Comparison of ENCODE assay signal across 12 mouse cellular contexts in genomic region chr2:26508661-26509060, GRCm38 (mm10). TPM values are rescaled to one million over a fixed set of nuclear protein-coding genes. Genes with fewer than 3 reads are reported as not detected.
DNase-seq lines count a peak whose midpoint lies in the region; ATAC-seq and TF ChIP-seq lines count a peak whose summit lies in the region.
"Had no signal": no experiment of that assay in that cellular context is flagged by ENCODE, and none has a peak within 500 bp of the region (broad histone marks: within the 10 kb centered on the region; RNA-seq: fewer than 3 reads in every experiment).

No protein-coding gene starts in this region.

- no peaks in the 10 kb centered on the region for H3K9me3 ChIP-seq in heart, embryonic 10.5 days
- H3K9me3 ChIP-seq in liver, embryonic 12.5 days (replicated peaks): no peaks in the 10 kb centered on the region
- no peaks in the 10 kb centered on the region for H3K9me3 ChIP-seq in liver, postnatal 0 days (ENCODE audit: low read length)
- H3K9me3 ChIP-seq in embryonic facial prominence, embryonic 12.5 days: no peaks in the 10 kb centered on the region
- H3K9me3 ChIP-seq in limb, embryonic 12.5 days: no peaks in the 10 kb centered on the region
- H3K9me3 ChIP-seq: midbrain, embryonic 12.5 days had no signal

- no peak overlapping the region for H3K9ac ChIP-seq in liver, embryonic 12.5 days
- H3K9ac ChIP-seq in liver, postnatal 0 days (replicated peaks): no peak overlapping the region
- no peak overlapping the region for H3K9ac ChIP-seq in embryonic facial prominence, embryonic 12.5 days
- H3K9ac ChIP-seq in limb, embryonic 12.5 days (replicated peaks): no peak overlapping the region
- H3K9ac ChIP-seq: midbrain, embryonic 12.5 days had no signal

- ATAC-seq in liver, embryonic 12.5 days: no peak
- ATAC-seq in liver, postnatal 0 days: no peak
- no peak for ATAC-seq in embryonic facial prominence, embryonic 12.5 days (ENCODE audit: insufficient number of reproducible peaks, insufficient read depth, low FRiP score, low TSS enrichment)
- ATAC-seq in limb, embryonic 12.5 days (ENCODE audit: insufficient number of reproducible peaks, insufficient read depth, low FRiP score, low TSS enrichment, low read depth): no peak

- H3K36me3 ChIP-seq in heart, embryonic 10.5 days: no peaks in the 10 kb centered on the region
- no peaks in the 10 kb centered on the region for H3K36me3 ChIP-seq in liver, embryonic 12.5 days
- no peaks in the 10 kb centered on the region for H3K36me3 ChIP-seq in liver, postnatal 0 days (replicated peaks; ENCODE audit: insufficient read depth, low read length)
- H3K36me3 ChIP-seq in embryonic facial prominence, embryonic 12.5 days: no peaks in the 10 kb centered on the region
- H3K36me3 ChIP-seq in limb, embryonic 12.5 days: no peaks in the 10 kb centered on the region
- H3K36me3 ChIP-seq: midbrain, embryonic 12.5 days had no signal

- WGBS in heart, embryonic 10.5 days: 69% methylated on average over 5 of the region's 5 CpGs
- WGBS in liver, embryonic 12.5 days (ENCODE audit: insufficient replicate concordance): 59% methylated on average over 5 of the region's 5 CpGs
- WGBS in liver, postnatal 0 days (ENCODE audit: insufficient replicate concordance): 75% methylated on average over 5 of the region's 5 CpGs
- WGBS in embryonic facial prominence, embryonic 12.5 days: 47% methylated on average over 5 of the region's 5 CpGs
- 50% methylated on average over 5 of the region's 5 CpGs for WGBS in limb, embryonic 12.5 days
- 73% methylated on average over 5 of the region's 5 CpGs for WGBS in cerebellum, adult 2 months

- no peak overlapping the region for H3K4me2 ChIP-seq in liver, embryonic 12.5 days
- no peak overlapping the region for H3K4me2 ChIP-seq in liver, postnatal 0 days (ENCODE audit: low read depth, low read length)
- peak overlapping the region; percentile 36 for H3K4me2 ChIP-seq in embryonic facial prominence, embryonic 12.5 days (replicated peaks)
- no peak overlapping the region for H3K4me2 ChIP-seq in limb, embryonic 12.5 days
- H3K4me2 ChIP-seq: midbrain, embryonic 12.5 days had no signal

- peaks cover 19% of the 10 kb centered on the region for H3K27me3 ChIP-seq in heart, embryonic 10.5 days (ENCODE audit: insufficient read depth, poor library complexity, severe bottlenecking)
- H3K27me3 ChIP-seq in liver, embryonic 12.5 days (replicated peaks): peaks cover 38% of the 10 kb centered on the region
- peaks cover 5% of the 10 kb centered on the region; the same call in 1 of the 2 replicates for H3K27me3 ChIP-seq in liver, postnatal 0 days (ENCODE audit: insufficient read depth, low read length)
- H3K27me3 ChIP-seq in embryonic facial prominence, embryonic 12.5 days: no peaks in the 10 kb centered on the region
- H3K27me3 ChIP-seq in limb, embryonic 12.5 days: 0 out of 2 replicates have a peak, but pooled peaks cover 7% of the 10 kb centered on the region
- peaks cover 2% of the 10 kb centered on the region; the same call in 1 of the 2 replicates for H3K27me3 ChIP-seq in cerebellum, adult 2 months (ENCODE audit: control insufficient read depth, insufficient read depth, low read length)

- peak overlapping the region; percentile 85 for H3K27ac ChIP-seq in heart, embryonic 10.5 days
- 0 out of 2 replicates have a peak overlapping the region, but pooled peaks have one; percentile 55 for H3K27ac ChIP-seq in liver, embryonic 12.5 days
- H3K27ac ChIP-seq in liver, postnatal 0 days (ENCODE audit: low read depth): no peak overlapping the region
- peak overlapping the region; percentile 92 for H3K27ac ChIP-seq in embryonic facial prominence, embryonic 12.5 days
- peak overlapping the region; percentile 93 for H3K27ac ChIP-seq in limb, embryonic 12.5 days
- H3K27ac ChIP-seq in cerebellum, adult 2 months (ENCODE audit: insufficient read depth, low read length): no peak overlapping the region

- H3K4me3 ChIP-seq in heart, embryonic 10.5 days: no peak overlapping the region
- H3K4me3 ChIP-seq in liver, embryonic 12.5 days: no peak overlapping the region
- H3K4me3 ChIP-seq in liver, postnatal 0 days (ENCODE audit: low read depth, low read length): no peak overlapping the region
- no peak overlapping the region for H3K4me3 ChIP-seq in embryonic facial prominence, embryonic 12.5 days
- H3K4me3 ChIP-seq in limb, embryonic 12.5 days (replicated peaks): no peak overlapping the region
- no peak overlapping the region for H3K4me3 ChIP-seq in cerebellum, adult 2 months (replicated peaks; ENCODE audit: insufficient read depth, low read depth, low read length)
- H3K4me3 ChIP-seq: midbrain, embryonic 12.5 days had no signal

- H3K4me1 ChIP-seq in heart, embryonic 10.5 days: peaks cover 51% of the 10 kb centered on the region
- peaks cover 32% of the 10 kb centered on the region for H3K4me1 ChIP-seq in liver, embryonic 12.5 days
- peaks cover 18% of the 10 kb centered on the region for H3K4me1 ChIP-seq in liver, postnatal 0 days (ENCODE audit: insufficient read depth)
- peaks cover 44% of the 10 kb centered on the region for H3K4me1 ChIP-seq in embryonic facial prominence, embryonic 12.5 days
- H3K4me1 ChIP-seq in limb, embryonic 12.5 days (replicated peaks): peaks cover 45% of the 10 kb centered on the region
- no peaks in the 10 kb centered on the region for H3K4me1 ChIP-seq in cerebellum, adult 2 months (ENCODE audit: control insufficient read depth, insufficient read depth, low read length)

- no peak for TF ChIP-seq CTCF in liver, postnatal 0 days (IDR thresholded peaks at IDR 0.05; ENCODE audit: low read depth)
- TF ChIP-seq CTCF in cerebellum, adult 2 months (IDR thresholded peaks at IDR 0.05; ENCODE audit: borderline replicate concordance, insufficient read depth, low read depth, low read length): no peak

- intact Hi-C loops in heart, postnatal 14 days (cut with DNase I): no loop called here

- TF ChIP-seq EP300 in liver, postnatal 0 days (IDR thresholded peaks at IDR 0.05; ENCODE audit: low read depth): no peak

- no peak for TF ChIP-seq POLR2A in cerebellum, adult 2 months (IDR thresholded peaks at IDR 0.05; ENCODE audit: borderline replicate concordance, insufficient read depth, low read length)

- DNase-seq in heart, embryonic 10.5 days (ENCODE audit: low spot score): no peak
- no peak for DNase-seq in heart, postnatal 14 days
- no peak for DNase-seq in liver, postnatal 0 days
- no peak for DNase-seq in cerebellum, adult 2 months
- no peak for DNase-seq in frontal cortex, postnatal 10 days (ENCODE audit: low spot score in 2 of 2)
- DNase-seq: heart, postnatal 4 days; liver; thymus, adult 18-20 months had no signal

RNA-seq across cellular contexts. Expression of gene Notch1, which starts 7.8 kb away (rescaled TPM):
- polyA plus RNA-seq in heart, embryonic 10.5 days (2016; fragmentation: Nextera tagmentation; extraction: Ambion mirVana): 13.2 and 16.6 TPM in 2 replicates
- total RNA-seq in heart, postnatal 14 days (2021): 10 to 100 TPM; 43.8 to 49.4 TPM
- 4.1 and 4.4 TPM in 2 replicates for polyA plus RNA-seq in liver, embryonic 12.5 days (2016; fragmentation: Nextera tagmentation; extraction: Ambion mirVana)
- polyA plus RNA-seq in liver, postnatal 0 days (2015; fragmentation: Nextera tagmentation; extraction: Ambion mirVana): 2.0 and 2.1 TPM in 2 replicates
- 16.4 and 20.3 TPM in 2 replicates for polyA plus RNA-seq in embryonic facial prominence, embryonic 12.5 days (2016; fragmentation: Nextera tagmentation; extraction: Ambion mirVana)
- 13.7 and 14.0 TPM in 2 replicates for polyA plus RNA-seq in limb, embryonic 12.5 days (2016; fragmentation: Nextera tagmentation; extraction: Ambion mirVana)
- 10.5 and 11.6 TPM in 2 replicates for polyA plus RNA-seq in cerebellum, adult 2 months (2012; rRNA removed)

Comparison
In these comparisons a context has a peak if more than half of its experiments do, and no peak if none do; other contexts are left out.
1. H3K27ac ChIP-seq: peak in heart, embryonic 10.5 days (single experiment), liver, embryonic 12.5 days (single experiment), embryonic facial prominence, embryonic 12.5 days (single experiment) and limb, embryonic 12.5 days (single experiment); none in liver, postnatal 0 days (single experiment) and cerebellum, adult 2 months (single experiment).